Mouse (Mus musculus): ENCODE measurements around the gene C9.
A peak's percentile ranks its signal among the peaks of the same experiment; 100 is the strongest.

Gene C9

GRCm38 (mm10) chr15:6483561-6483960, 38.4 kb downstream of the C9 start:
- no peak for DNase-seq (ENCODE audit: low read depth)

DNA sequence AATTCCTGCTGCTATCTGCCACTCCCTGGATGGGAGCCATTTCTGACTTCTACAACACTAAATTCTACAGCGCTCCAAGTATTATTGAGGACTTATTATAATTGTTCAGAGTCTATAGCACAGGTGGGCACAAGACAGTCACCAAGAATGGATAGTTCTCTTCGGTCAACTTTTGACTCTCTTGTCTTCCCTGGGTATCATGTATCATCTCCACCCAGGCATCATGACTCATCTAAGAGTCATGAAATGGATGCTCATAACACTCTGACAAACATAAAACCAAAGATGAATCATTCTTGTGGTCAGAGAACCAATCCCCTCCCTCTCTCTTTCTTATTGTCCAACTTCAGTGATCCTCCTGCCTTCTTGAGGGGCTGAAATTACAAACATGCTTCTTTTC, 47.3 kb downstream of the C9 start:
- DNase-seq (ENCODE audit: low read depth): no peak

- DNase-seq (ENCODE audit: low read depth): no peak
These were observed 53.4 kb downstream of the C9 start for GRCm38 (mm10) chr15:6498396-6499070.

DNA sequence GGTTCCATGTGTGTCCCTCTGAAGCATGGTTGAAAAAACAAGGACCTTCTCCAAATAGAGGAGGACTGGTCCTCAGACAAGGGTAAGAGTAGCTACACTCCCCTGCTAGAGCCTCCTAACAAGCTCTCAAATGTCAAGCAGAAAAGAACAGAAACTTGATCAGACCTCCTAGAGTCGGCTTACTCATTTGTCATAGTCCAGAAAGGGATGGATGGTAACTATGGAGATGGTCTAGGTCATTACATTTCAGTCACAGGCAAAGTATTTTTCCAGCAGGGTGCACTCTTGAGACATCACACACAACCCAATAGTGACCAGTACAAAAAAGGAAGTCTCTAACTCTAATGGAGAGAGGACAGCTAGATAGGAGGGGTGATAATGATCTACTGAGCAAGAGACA, 55.7 kb downstream of the C9 start:
- DNase-seq (ENCODE audit: low read depth): no peak

- no peak for DNase-seq (ENCODE audit: low read depth)
These were observed 72.4 kb downstream of the C9 start for GRCm38 (mm10) chr15:6517525-6517924.

DNA sequence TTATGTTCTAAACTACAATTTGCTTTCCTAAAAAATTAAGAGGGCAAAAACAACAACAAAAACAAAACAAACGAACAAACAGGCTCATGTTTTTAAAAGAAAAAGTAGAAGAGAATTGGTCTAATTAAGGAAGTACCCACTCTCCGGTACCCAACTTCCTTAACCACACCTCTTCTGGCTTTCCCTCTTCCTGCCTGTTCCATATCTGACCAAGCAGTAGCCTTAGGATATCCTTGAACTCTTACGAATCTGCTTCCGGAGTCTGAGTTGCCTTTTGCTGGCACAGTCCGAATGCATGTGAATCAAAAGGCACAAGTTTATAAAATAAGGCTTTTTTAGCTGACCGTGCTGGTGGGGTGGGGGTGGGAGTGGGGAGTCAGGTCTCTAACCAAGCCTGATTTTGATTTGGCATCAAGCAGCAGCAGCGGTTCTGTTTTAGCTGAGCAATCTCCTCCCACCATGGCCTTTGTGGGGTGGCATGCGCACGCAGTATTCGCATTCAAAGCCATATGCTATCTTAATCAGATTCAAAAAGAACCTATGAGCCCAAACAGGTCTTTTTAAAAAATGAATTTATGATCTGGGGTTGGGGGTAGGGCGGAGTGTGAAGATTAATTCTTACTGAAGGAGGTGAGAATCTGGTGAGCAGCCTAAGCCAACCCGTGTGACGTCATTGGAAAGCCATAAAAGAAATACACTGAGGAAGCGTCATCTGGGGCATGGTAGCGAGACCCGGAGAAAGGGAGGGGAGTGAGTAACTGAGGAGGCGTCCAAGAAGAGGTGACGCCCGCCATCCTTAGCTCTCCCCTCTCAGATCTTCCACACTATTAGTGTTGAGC, 74.5 kb downstream of the C9 start:
- no peak for DNase-seq (ENCODE audit: low read depth)

DNA sequence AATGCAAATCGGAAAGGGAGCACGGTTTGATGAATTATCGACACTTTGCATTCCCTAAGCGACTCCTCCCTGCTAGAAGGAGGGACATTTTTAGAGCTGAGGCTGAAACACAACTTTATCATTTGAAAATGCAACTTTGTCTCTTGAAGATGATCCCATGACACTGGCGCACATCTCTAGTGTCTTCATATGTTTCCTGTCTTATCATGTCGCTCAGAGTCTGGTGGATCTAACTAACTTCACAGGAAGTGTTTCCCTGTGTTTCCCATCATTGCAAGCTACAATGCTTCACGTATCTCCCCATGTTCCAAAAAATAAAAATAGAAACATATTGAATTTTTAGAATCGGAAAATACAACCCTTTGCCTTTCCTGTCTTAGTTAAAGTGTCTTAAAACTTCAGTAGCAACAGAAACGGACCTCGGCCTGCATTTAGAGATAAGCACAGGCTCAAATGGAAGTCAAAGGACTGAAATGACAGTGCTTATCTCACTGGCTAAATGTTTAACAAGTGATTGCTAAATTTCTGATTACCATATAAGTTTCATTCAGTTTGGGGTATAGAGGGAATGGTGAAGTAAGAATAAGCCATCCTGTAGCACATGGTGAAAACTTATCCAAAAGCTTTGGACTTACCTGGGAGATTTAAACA, 75.5 kb downstream of the C9 start:
- peak; percentile 66 for DNase-seq (ENCODE audit: low read depth)

DNA sequence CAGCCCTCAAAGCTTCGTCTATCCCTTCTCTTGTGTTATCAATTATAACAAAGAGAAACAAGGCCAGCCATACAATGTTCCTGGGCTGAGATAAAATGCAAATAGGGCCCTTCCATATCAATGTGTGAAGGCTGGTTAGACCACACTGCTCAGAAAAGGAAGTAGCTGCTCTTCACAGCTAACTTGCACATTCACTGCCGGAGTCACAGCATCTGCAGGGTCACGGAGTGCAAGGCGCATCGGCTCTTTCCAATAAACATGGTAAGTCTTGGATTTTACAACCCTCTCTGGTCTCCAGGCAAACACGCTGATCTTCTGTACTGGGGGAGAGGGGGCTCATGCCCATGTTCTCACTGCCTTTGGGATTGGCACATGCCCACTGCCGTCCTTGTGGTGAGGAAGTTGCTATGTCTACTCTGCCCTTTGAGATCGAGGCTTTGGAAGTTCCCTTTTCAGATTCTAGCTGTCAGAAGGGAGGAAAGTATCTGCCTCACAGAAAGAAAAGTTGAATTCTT, 77.6 kb downstream of the C9 start, which contains the start of gene Fyb:
Gene Fyb (plus strand): TSS at position 201 of the 515 bp plus-strand sequence.
- peak; percentile 43 for DNase-seq (ENCODE audit: low read depth)

GRCm38 (mm10) chr15:6524801-6525200, 79.7 kb downstream of the C9 start:
- no peak for DNase-seq (ENCODE audit: low read depth)

DNA sequence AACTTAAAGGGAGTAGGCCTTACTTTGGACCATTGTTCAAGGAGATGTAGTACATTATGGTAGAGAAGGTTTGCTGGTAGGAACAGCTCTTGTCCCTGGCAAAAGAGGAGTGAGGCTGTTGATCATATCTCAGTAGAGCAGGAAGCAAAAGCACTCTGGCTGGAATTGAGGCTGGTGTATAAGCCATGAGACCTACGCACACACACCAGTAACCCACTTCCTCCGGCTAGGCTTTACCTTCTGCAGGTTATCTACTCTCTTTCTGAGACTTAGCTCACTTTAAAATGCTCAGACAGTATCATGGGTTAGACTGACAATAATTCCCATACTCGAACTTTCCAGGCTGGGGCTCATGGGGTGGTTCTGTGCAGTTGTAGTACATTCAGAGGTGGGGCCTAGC, 80.3 kb downstream of the C9 start:
- no peak for DNase-seq (ENCODE audit: low read depth)

DNA sequence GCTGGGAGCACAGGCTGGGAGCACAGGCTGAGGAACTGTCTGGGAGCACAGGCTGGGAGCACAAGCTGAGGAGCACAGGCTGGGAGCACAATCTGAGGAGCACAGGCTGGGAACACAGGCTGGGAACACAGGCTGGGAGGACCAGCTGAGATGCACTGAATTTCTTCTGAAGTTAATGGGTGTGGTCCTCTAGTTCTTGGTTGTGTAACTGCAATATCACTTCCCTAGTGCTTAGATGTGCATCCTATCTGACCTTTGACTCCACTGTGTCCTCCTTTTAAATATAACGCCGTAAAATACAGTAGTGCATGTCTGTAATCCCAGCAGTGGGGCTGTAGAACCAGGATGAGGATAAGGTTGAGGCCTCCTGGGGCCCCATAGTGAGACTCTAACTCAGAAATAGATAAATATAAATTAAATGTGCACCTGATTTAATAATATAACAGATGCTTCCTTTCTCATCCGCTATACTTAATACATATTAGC, 88.8 kb downstream of the C9 start:
- DNase-seq (ENCODE audit: low read depth): no peak

GRCm38 (mm10) chr15:6534592-6534991, 89.5 kb downstream of the C9 start:
- no peak for DNase-seq (ENCODE audit: low read depth)

GRCm38 (mm10) chr15:6539639-6540338, 94.7 kb downstream of the C9 start:
- DNase-seq (ENCODE audit: low read depth): peak; percentile 49

Measured in c-Kit-positive CD71-positive TER-119-negative erythroid progenitor cells, embryonic 14.5 days (primary cell).